Mouse (Mus musculus) thymus, postnatal 14 days (tissue): ENCODE data around the gene S1pr2.
A peak's percentile ranks its signal among the peaks of the same experiment; 100 is the strongest.

Experiments
- DNase-seq: peaks from one replicate; pipeline ENCODE4 v3.0.0; 2021

Gene S1pr2

DNA sequence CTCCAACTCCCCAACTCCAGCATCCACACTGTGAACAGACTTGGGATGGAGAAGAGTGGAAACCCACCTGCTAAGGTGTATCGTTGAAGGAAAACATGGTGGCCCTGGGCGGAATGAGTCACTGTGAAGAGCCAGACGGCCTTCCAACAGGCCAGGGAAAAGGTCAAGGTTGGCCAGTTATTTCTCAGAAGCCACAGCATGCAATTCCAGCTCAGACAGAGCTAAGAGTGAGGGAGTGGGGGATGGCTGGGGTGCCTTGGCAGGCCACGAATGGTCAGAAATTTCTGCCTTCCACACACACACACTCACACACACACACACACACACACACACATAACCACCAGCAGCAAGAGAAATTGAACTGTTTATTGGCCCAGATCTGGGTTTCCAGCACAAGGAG is 11.0 kb downstream of the S1pr2 start:
- DNase-seq = no peak

DNA sequence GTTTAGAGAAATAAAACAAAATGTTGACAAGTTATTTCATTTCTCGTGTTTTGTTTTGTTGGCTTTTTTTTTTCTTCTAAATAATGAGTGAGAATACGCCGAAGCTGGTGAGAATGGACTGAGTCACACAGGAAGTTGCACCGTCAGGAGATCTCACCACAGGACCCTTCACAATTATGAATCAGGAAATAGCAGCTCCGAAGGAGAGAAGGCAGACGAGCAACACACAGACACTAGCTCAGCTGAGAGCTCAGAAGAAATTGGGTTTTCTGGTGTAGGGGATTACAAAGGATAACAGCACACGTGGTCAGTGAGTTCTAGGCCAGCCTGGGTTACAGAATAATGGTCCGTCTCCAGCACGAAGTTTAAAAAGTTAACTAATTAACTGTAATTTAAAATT is 15.0 kb downstream of the S1pr2 start:
- DNase-seq = peak; percentile 40

- DNase-seq = no peak
Observed at GRCm38 (mm10) chr9:20959430-20959938, 17.1 kb downstream of the S1pr2 start, which contains the start of gene Dnmt1. Gene Dnmt1 (minus strand): TSS chr9:20959888.

DNA sequence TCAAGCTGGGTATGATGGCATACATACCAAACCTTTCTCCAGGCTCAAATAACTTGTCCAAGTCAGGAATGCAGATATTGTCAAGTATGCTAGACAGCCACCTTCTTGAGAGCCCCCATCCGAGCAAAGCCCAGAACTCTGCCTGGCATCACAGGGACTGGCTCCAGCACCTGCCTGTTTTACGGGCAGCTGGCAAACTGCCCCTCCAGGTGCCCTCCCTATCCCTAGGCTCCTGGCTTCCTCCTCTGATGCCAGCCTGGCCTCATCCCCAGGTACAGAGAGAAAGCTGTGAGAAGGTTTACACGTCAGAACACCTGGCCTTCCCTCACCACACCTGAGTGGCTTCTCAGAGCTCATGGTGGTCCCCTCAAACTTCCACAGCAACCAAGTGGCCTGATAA is 19.6 kb downstream of the S1pr2 start:
- DNase-seq = no peak

- peak; percentile 98 for DNase-seq
Observed at GRCm38 (mm10) chr9:20952520-20953227, 23.9 kb downstream of the S1pr2 start.

DNA sequence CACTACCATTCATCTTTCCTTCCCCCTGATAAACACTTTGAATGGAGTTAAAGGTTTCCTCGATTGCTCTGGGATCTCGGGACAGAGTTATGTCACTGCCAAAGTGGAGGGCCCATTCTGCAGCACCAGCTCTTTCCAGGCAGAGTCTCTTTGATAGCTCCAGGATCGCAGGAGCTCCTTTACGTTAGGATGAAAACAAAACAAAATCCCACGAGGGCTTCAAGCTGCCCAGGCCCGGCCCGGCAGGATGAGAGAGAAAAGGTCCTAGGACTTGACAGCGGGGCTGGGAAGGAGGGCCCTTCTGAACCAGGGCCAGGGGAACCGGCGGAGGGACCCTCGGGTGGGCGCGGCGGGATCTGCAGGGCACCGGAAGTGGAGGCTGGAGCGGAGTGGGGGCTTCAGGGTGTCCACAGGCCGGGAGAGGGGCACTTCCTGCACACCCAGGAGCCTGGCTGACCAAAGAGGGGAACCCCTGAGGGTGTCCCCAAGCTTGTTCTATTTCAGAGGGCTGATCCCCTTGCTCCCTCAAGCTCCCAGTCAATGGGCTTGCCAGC is 24.5 kb downstream of the S1pr2 start:
- no peak for DNase-seq

DNA sequence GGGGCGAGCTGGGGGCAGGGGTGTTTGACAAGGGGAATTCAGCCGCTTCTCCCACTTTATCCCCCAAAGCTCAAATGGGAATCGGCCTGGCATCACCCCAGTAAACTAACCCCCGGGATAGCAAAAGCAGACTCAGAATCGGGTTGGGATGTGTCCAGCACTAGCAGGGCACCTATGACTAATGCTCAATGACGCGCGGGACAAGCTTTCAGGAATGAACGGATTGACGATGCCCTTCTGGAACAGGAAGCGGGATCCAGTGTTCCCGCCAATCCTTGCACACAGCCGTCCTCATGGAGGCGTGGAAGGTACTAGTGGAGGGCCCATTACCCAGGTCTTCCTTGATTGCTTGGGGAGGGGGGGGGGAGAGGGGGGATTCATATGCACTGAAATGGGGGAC is 25.1 kb downstream of the S1pr2 start:
- peak; percentile 13 for DNase-seq

DNA sequence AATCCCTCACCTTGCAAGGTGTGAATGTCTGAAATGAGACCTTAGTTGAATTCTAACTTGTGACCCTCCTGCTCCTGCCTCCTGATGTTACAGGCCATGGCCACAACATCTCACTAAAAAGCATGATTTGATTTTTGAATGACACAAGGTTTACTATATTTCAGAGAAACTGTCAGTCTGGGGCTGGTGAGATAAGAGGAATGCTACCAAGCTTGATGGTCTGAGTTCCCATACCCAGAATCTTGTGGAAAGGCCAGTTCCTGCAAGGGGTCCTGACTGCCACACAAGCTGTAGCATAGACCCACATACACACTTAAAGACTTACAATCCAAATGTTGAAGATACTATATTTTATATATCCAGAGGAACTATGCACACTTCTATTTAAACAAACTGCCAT is 26.2 kb downstream of the S1pr2 start:
- no peak for DNase-seq

GRCm38 (mm10) chr9:20946066-20946880 is 30.3 kb downstream of the S1pr2 start:
- DNase-seq = no peak

DNA sequence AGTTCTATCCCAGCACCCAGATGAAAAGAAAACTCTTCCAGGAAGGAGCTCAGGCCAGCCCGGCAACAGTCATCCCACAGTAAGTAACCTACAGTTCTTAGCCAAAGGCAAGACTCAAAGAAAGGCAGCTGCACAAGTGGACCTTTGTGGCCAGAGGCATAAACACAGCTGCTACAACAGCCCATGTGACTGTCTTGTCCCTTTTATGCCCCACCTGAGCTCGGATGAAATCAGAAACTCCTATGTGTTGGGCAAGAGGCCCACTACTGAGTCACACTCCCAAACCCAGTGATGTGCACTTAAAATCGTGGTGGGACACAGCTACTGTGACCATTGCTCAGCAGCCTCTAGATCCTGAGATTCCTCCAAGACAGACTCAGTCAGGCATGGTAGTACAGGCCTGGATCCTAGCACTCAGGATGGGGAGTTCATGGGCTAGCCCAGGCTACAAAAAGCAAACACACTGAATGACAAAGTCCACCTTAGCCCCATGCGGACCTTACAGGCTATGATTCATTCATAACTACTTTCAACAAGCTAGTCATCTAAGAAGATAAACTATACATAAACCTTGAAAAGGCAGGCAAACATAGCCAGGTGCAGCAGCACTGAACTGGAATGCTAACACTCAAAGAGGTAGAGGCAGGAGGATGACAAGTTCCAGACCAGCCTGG is 31.7 kb downstream of the S1pr2 start:
- DNase-seq = no peak

- peak; percentile 12 for DNase-seq
Observed at GRCm38 (mm10) chr9:20943911-20944310, 32.7 kb downstream of the S1pr2 start.

DNA sequence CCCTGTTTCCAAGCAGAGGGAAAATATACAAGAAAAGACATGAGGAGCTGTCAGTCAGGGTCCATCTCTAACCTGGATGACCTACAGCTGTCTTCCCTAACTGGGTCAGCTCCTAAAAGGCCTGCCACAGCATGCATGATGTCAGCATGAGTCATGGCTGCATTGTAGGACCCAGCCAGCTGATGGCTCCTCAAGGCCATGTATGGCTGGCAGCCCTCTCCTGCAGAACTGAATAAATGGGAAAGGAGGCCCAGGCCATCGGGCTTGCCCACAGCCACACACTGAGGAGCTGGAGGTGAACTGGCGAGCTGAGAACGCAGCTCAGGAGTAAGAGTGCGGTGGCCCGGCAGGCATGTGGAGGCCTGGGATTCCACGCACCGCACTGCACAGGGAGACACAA is 33.2 kb downstream of the S1pr2 start:
- no peak for DNase-seq

DNA sequence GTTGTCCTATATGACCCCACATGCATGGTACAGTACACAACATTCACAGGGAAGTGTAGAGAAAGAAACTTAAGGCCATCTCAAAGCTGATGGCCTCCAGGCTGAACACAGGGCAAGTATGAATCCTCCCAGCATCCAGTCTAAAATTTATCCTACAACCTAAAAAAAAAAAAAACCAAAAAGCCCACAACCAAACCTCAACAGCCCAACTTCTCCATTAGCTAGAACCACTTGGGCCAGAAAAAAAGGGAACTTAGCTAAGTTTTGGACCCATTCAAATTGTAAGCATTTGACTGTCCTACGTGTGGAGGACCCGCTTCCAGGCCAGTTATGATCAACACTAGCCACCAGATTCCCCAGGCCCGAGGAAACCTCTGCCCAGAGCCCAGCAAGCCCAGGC is 53.3 kb downstream of the S1pr2 start:
- no peak for DNase-seq

GRCm38 (mm10) chr9:20916160-20916559 is 60.4 kb downstream of the S1pr2 start:
- DNase-seq = peak; percentile 72
